Mouse (Mus musculus) limb, embryonic 10.5 days (tissue): Measurements from ENCODE around the gene Hoxa5. TPM values are rescaled to one million over a fixed set of nuclear protein-coding genes. Genes with fewer than 3 reads are reported as not detected.

Experiments
- DNase-seq: peaks from one replicate; pipeline ENCODE4 v3.0.0-alpha.2; 2017; ENCODE audit warnings: low spot score
- H3K27ac ChIP-seq: fragments of 300-500 bp; sonication (generic); 2 replicates; pipeline ENCODE4 v1.5.1; 2016; ENCODE audit warnings: mild to moderate bottlenecking
- H3K27me3 ChIP-seq: fragments of 300-500 bp; sonication (generic); 2 replicates; pipeline ENCODE4 v1.6.1; 2016; ENCODE audit warnings: low read depth, mild to moderate bottlenecking; ENCODE audit not compliant: poor library complexity, severe bottlenecking
- H3K36me3 ChIP-seq: fragments of 300-500 bp; sonication (generic); 2 replicates; pipeline ENCODE4 v1.6.1; 2016; ENCODE audit warnings: mild to moderate bottlenecking, moderate library complexity
- H3K4me1 ChIP-seq: fragments of 300-500 bp; sonication (generic); 2 replicates; pipeline ENCODE4 v1.6.1; 2016
- H3K4me3 ChIP-seq: fragments of 300-500 bp; sonication (generic); 2 replicates; pipeline ENCODE4 v1.5.1; 2016; ENCODE audit warnings: mild to moderate bottlenecking, moderate library complexity
- H3K9me3 ChIP-seq: fragments of 300-500 bp; sonication (generic); replicated peaks from 2 replicates; pipeline ENCODE4 v1.6.1; 2016; ENCODE audit warnings: mild to moderate bottlenecking
- WGBS: fragments of 180-500 bp; shearing (Covaris S2); methylation state at CpG from one replicate; pipeline ENCODE4 v1.1.7; 2016; 5-methylcytosine and 5-hydroxymethylcytosine counted together
- polyA plus RNA-seq: library from polyadenylated mRNA; unstranded; fragments of >200 nt; fragmentation: Nextera tagmentation; extraction: Ambion mirVana; gene quantifications from 2 replicates; pipeline ENCODE4 v1.2.1, GENCODE M21; 2016

Gene Hoxa5
- 9.8 and 10.4 TPM in 2 replicates for polyA plus RNA-seq

DNA sequence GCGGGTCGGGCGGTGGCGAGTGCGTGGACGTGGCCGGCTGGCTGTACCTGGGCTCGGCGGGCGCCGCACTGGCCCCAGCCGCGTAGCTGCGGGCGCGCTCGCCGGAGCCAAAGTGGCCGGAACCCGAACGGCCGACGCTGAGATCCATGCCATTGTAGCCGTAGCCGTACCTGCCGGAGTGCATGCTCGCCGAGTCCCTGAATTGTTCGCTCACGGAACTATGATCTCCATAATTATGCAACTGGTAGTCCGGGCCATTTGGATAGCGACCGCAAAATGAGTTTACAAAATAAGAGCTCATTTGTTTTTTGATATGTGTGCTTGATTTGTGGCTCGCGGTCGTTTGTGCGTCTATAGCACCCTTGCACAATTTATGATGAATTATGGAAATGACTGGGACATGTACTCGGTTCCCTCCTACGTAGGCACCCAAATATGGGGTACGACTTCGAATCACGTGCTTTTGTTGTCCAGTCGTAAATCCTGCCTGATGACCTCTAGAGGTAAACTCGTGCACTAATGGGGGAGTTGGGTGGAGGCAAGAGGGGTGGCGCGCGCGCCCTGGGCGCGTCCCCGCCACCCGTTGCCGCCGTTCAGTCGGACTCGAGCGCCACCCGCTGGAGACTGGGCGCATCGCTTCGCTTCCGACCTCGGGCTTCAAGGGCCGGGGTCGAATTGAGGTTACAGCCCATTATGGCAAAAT is at the start of gene Hoxa5:
TSS of gene Hoxa5 (minus strand) at position 538 of the 703 bp plus-strand sequence.
- peak within 1 kb of the TSS; percentile 90 for H3K4me3 ChIP-seq
- H3K9me3 ChIP-seq = no peaks in the 10 kb centered on the region
- under 1% methylated on average over 65 of the region's 65 CpGs for WGBS
- peaks cover 99% of the 10 kb centered on the region for H3K4me1 ChIP-seq
- peaks cover 38% of the 10 kb centered on the region for H3K27me3 ChIP-seq
- H3K27ac ChIP-seq = peak within 1 kb of the TSS; percentile 99
- peaks cover 60% of the 10 kb centered on the region for H3K36me3 ChIP-seq
- DNase-seq = peak; percentile 96

DNA sequence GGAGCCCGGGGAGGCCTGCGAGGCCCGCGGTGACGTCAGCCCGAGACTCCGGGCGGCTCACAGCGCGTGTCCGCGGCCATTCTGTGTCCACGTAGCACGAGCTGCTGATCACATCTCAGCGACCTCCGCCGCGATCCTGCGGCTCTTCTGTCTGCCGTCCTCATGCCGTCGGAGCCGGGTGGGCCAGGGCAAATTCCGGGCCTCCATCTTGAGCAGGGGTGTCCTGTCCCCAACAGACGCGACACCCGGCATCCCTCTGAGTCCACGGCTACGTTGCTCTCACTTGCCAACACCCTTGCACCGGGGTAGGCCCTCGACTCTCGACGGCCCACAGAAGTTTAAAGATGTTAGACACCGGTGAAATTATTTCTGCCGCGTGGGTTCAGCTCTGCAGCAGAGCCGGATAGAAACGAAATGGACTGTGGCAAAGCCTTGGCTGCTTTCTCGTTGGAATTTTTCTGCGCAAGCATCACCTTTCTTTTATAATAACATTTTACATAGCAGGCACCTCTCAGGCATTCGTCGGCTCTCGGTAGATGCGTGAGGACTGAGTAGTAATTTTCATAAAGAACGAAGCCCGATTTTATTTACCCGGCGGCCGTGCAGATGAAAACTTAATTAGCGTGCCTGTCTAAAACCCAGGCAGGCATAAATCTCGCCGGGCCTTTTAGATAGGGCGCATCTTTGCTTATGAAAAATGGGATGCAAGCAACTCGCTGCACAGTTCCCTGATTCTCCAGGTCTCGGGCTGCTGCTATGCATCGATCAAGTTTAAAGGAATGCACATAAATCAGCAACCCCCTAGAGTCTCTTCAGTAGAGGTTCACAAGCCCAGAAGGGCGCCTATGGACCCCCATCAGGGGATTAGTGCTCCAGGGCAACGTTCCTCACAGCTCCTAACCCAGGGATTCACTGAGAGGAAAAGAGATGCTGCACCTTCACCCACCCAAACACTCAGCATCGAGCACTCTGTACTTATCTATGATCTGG is 49.4 kb upstream of the Hoxa5 start:
- peak; percentile 61 for DNase-seq
- Histone ChIP-seq H3K4me1 (peaks cover 55% of the 10 kb centered on the region), H3K9me3 (no peaks in the 10 kb centered on the region), H3K27ac (peak overlapping the region; percentile 87), H3K36me3 (peaks cover 16% of the 10 kb centered on the region), H3K27me3 (peaks cover 85% of the 10 kb centered on the region), H3K4me3 (peak overlapping the region; percentile 90)
- under 1% methylated on average over 59 of the region's 59 CpGs for WGBS

DNA sequence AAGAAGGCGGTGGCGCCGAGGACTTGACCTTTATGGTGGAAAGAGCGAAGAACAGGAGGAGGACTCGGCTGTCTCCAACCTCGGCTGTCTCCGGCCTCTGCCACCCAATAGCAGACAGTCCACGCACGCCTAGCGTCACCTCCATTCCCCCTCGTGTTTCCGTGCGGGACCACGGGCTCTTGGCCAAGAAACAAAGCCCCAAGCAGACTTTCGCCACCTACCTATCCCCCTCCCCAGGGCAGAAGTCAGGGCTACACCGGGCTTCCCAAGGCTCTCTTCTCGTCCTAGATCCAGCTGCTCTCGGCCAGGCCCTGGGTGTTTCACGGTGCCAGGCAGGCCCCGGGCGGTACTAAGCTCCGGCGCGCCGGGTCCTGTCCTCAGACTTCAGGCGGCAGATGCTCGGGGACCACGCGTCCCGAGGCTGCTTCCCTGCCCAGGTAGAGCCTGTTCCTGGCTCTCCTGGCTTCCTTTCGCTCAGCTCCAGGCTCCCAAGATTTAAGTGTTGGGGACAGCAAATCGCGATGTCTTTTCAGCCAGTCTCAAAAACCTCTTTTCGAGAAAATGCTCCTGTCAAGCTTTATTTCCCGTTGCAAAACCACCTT is 48.5 kb upstream of the Hoxa5 start:
- Histone ChIP-seq H3K9me3 (no peaks in the 10 kb centered on the region), H3K27me3 (peaks cover 86% of the 10 kb centered on the region), H3K4me1 (peaks cover 64% of the 10 kb centered on the region), H3K27ac (peak overlapping the region; percentile 87), H3K4me3 (peak overlapping the region; percentile 90), H3K36me3 (peaks cover 16% of the 10 kb centered on the region)
- DNase-seq = peak; percentile 78
- under 1% methylated on average over 35 of the region's 35 CpGs for WGBS

DNA sequence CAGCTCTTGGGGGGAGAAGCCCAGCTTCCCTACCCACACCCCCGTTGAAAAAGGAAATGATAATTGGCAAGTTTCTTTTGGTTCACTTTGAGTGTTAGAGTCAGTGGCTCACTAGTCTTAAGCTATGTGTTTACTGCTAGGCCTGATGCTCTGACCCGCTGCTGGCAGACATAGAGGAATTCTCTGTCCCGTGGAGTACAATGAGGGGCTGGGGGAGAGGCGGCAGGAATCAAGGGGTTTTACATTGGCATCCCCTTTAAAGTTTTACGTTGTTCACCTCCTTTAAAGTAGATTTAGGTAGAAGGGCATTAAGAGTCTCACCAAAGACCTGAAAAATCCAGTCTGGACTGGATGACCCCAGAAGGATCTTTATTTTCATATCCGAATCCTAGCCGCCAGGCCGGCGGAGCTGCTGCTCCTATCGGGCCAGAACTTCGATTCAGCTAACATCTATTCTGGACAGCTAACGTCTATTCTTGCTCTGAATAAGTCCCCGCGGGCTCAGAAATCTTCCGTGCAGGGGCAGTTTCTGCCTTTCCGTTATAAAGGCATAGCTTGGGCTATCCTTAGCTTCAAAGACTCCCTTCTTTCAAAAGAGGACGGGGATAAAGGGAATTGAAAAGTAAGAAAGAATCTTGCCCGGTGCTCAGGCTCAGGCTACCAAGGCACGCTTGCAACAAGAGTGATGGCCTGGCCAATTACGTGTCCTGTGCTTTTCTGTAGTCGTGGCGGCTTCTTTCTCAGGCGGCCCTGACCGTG is 47.8 kb upstream of the Hoxa5 start:
- Histone ChIP-seq H3K36me3 (peaks cover 16% of the 10 kb centered on the region), H3K4me1 (peaks cover 64% of the 10 kb centered on the region), H3K27me3 (peaks cover 90% of the 10 kb centered on the region), H3K4me3 (peak overlapping the region; percentile 90), H3K9me3 (no peaks in the 10 kb centered on the region), H3K27ac (peak overlapping the region; percentile 87)
- WGBS = 1% methylated on average over 24 of the region's 24 CpGs
- peak; percentile 66 for DNase-seq

DNA sequence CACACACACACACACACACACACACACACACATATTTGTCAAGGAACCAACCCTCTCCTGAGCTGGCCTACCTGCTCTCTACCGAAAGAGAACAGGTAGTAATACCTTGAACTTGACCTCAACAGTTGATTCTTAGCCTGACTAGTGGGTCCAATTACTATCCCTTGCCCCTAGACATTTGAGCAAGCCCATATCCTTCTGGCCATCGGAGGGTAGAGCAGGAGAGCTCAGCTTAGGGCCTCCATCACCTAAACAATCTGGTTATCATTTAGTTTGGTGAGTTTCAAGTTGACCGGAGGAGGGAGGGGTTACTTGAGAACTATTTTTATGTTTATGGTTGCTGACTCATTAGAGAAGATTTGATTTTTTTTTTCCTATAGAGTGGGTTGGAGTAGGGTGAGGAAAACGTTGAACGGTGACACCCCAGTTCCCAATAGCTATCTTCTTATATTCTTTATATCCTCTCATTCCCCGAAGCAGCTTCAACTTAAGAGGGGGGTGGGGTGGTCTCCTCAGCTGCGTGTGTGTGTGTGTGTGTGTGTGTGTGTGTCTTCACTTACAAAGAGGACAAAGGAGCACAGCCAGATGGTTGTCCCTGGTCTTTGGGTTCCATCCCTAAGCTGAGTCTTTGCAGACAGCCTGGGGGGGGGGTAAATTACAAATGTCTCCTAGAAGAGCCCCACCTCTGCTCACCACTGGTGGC is 46.9 kb upstream of the Hoxa5 start:
- peak overlapping the region; percentile 90 for H3K4me3 ChIP-seq
- peaks cover 72% of the 10 kb centered on the region for H3K4me1 ChIP-seq
- peaks cover 94% of the 10 kb centered on the region for H3K27me3 ChIP-seq
- peak overlapping the region; percentile 87 for H3K27ac ChIP-seq
- no peak for DNase-seq
- WGBS = 8% methylated on average over 7 of the region's 7 CpGs
- H3K9me3 ChIP-seq = no peaks in the 10 kb centered on the region
- peaks cover 16% of the 10 kb centered on the region for H3K36me3 ChIP-seq

DNA sequence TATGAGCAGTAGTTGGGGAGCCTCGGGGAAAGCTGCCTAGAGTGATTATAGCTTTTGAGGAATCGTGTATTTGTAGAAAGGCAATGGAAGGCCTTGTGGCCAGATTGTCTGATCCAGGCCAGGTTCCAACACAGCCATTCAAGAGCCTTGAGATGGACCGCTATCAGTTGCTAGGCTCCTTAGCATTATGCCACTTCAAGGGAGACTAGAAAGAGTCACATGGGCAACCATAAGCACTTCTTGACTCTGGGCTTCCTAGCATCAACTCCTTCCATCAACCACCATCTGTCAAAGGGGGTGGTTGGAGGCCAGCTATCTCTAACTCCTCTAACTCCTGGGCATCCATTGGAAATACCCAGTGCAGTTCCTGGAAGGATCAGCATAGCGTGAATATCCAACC is 45.4 kb upstream of the Hoxa5 start:
- Histone ChIP-seq H3K4me1 (peaks cover 82% of the 10 kb centered on the region), H3K36me3 (peaks cover 16% of the 10 kb centered on the region), H3K4me3 (peak overlapping the region; percentile 90), H3K27me3 (peaks cover 93% of the 10 kb centered on the region), H3K27ac (peak overlapping the region; percentile 99), H3K9me3 (no peaks in the 10 kb centered on the region)
- DNase-seq = peak; percentile 45
- WGBS = 10% methylated on average over 4 of the region's 4 CpGs

DNA sequence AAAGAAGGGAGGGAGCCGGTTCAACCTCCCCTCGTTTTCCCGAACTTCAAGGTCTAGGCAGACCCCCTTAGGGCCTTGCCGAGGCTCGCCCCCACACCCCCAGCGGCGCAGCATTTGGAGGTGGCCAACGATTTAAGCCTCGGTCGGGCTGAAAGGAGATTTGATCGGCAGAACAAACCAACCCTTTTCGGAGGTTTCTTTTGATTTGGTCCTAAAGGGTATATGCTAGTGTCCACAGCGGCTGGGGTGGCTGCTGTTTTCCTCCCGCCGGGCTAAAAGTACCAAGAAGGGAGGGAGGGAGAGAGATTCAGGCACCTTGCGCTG is 45.0 kb upstream of the Hoxa5 start:
- peaks cover 82% of the 10 kb centered on the region for H3K4me1 ChIP-seq
- WGBS = under 1% methylated on average over 16 of the region's 16 CpGs
- H3K4me3 ChIP-seq = peak overlapping the region; percentile 90
- peaks cover 16% of the 10 kb centered on the region for H3K36me3 ChIP-seq
- DNase-seq = no peak
- H3K9me3 ChIP-seq = no peaks in the 10 kb centered on the region
- H3K27ac ChIP-seq = peak overlapping the region; percentile 99
- peaks cover 89% of the 10 kb centered on the region for H3K27me3 ChIP-seq

DNA sequence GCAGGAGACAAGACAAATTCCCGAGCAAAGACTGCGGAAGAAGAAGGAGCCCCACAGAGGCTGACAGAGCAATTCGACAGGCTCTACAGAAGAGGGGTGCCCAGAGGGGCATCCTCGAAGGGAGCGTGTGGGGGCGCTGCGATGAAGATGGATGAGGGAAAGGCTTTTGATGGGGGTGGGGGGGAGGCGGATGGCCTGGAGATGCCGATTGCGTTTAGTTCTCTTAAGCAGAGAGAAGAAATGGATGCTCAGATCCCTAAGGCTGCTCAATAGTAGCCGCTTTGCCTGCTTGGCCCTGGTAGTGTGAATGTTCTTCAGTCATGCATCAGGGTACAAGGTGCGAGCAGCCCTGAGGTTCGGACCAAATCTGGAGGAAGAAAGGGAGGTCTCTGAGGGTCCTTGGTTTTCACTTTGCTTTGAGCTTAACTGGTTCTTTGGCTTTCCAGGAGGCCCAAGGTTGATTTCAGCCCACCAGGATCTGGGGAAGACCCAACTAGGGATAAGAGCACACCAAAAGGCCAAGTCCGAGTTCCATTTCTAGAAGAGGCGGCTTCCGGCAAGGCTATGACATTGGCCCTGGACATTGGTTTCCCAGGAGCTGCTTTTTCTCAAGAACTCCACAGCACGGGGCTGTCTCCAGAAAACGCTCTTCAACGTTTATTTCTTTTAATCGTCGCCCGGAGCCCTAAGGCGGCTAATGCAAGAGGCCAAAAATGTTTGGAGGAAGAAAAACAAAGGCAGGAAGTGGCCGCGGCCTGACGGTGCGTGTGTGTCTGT is 44.4 kb upstream of the Hoxa5 start:
- Histone ChIP-seq H3K27ac (peak overlapping the region; percentile 99), H3K9me3 (no peaks in the 10 kb centered on the region), H3K36me3 (peaks cover 18% of the 10 kb centered on the region), H3K4me1 (peaks cover 78% of the 10 kb centered on the region), H3K27me3 (peaks cover 85% of the 10 kb centered on the region), H3K4me3 (peak overlapping the region; percentile 90)
- 2% methylated on average over 27 of the region's 27 CpGs for WGBS
- DNase-seq = peak; percentile 73

DNA sequence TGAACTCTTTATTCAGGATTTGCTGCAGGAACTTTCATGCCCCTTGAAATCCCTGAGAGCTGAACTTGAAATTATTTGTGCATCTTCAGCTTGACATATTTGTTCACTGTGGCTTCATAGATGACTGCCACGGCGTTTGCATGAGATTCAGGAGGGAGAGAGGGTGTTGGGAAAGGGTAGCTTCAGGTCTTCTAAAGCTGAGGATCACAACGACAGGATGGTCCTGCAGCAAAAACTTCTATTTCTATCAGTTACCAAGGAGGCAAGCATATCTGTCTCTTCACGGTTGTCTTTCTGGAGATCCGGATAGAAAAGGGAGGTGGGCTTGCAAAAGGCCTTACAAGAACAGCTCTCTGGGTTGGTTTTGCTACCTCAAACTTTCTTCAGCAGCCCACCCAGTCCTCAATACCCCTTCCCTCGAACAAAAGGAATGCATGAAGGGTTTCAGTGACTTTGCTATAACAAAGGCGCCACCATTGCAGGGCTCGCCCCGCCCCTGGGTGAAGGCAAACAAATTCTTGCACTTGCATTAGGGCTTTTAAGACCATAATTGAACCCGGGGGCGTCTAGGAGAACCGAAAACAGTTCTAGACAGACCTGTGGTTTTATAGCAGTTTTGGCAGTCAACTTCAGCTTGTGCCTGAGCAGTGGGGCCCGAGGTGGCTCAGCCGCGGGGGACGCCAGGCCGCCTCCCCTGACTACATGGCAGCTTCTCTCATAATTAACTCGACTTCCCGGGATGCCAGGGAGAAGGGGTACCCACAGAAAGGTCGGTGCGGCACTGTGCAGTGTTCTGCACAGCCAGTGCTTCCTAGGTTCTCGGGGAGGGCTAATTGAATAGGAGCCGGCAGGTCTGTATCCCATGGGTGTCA is 43.6 kb upstream of the Hoxa5 start:
- H3K4me3 ChIP-seq = peak overlapping the region; percentile 90
- DNase-seq = peak; percentile 63
- under 1% methylated on average over 23 of the region's 23 CpGs for WGBS
- H3K4me1 ChIP-seq = peaks cover 78% of the 10 kb centered on the region
- H3K27ac ChIP-seq = peak overlapping the region; percentile 99
- H3K9me3 ChIP-seq = no peaks in the 10 kb centered on the region
- H3K36me3 ChIP-seq = peaks cover 26% of the 10 kb centered on the region
- H3K27me3 ChIP-seq = peaks cover 85% of the 10 kb centered on the region

DNA sequence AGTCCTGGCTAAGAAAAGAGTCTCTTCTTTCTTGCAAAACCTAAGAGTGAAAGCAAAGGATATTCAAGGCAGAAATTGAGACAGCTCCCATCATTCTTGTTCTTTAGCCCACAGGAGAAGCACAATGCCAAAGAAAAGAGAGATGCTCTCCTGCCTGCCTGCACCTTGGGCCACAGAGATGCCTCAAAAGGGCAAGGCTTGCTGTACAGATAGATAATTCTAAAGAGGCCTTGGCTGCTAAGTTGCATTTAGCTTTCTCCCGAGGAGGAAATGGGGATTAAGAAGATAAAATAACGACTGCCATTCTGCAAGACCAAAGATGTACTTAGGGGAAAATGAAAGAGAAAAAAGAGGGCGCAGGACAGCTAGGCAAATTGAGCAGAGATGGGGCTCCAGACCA is 42.5 kb upstream of the Hoxa5 start:
- H3K9me3 ChIP-seq = no peaks in the 10 kb centered on the region
- peak overlapping the region; percentile 99 for H3K27ac ChIP-seq
- H3K4me3 ChIP-seq = peak overlapping the region; percentile 90
- no peak for DNase-seq
- H3K4me1 ChIP-seq = peaks cover 77% of the 10 kb centered on the region
- H3K27me3 ChIP-seq = peaks cover 84% of the 10 kb centered on the region
- 0% methylated on average over 3 of the region's 3 CpGs for WGBS
- peaks cover 34% of the 10 kb centered on the region for H3K36me3 ChIP-seq
